Mouse (Mus musculus): ENCODE data around the gene Abca1. TPM values are rescaled to one million over a fixed set of nuclear protein-coding genes. Genes with fewer than 3 reads are reported as not detected.

The Abca1 gene
- polyA plus RNA-seq, 1 experiment from 2014 or later = 4.8 TPM

DNA sequence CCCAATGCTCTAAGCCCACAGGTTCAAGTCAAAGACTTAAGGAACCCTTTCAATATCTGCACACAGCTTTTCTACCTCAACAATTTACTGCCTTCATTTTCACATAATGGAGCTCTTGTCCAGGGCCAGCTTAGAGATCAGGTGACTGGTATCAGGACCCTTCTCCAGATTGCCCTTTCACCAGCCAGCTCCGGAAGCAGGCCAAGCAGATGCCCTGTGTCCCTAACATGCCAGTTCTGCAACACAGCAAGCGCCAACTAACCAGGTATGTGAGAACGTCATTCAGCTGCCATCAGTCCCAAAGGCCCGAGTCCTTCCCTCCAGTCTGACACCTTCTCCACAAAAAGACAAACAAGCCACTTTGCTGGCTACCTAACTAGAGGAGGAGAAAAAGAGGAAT, 6.6 kb downstream of the Abca1 start:
- H3K36me3 ChIP-seq (ENCODE audit: insufficient read depth, low read length) = no peaks in the 10 kb centered on the region
- WGBS = 65% methylated on average over 4 of the region's 4 CpGs
- no peak overlapping the region for H3K27ac ChIP-seq (ENCODE audit: low read length)
- no peak overlapping the region for H3K9ac ChIP-seq (replicated peaks; ENCODE audit: low read length)
- no peak overlapping the region for H3K4me2 ChIP-seq (replicated peaks; ENCODE audit: low read depth, low read length)
- no peaks in the 10 kb centered on the region for H3K9me3 ChIP-seq (ENCODE audit: low read length)
- no peaks in the 10 kb centered on the region for H3K27me3 ChIP-seq (ENCODE audit: insufficient read depth, low read length)
- H3K4me1 ChIP-seq (ENCODE audit: insufficient read depth, low read length) = no peaks in the 10 kb centered on the region
- H3K4me3 ChIP-seq (ENCODE audit: low read length) = no peak overlapping the region
- no peak for ATAC-seq (ENCODE audit: low FRiP score, low TSS enrichment)

DNA sequence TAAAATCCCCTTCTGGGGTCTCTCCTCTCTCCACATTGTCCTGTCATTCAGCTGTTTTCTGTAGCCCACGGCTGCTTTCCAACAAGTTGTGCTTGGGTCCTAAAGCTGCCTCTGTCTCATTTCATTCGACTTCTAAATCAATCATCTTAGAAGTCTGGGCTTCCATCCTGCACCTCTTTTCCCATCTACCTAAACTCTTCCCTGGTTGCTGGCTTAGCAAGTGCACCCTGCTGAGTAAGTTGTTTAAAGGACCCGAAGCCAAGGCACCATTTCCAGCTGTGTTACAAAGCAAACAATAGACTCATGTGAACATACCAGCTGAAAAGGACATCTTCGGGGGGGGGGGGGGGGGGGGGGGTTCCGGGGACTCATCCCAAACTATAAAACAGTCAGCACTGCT, 7.0 kb downstream of the Abca1 start:
- H3K4me3 ChIP-seq (ENCODE audit: low read length) = no peak overlapping the region
- no peak for ATAC-seq (ENCODE audit: low FRiP score, low TSS enrichment)
- 59% methylated on average over 4 of the region's 5 CpGs for WGBS
- H3K36me3 ChIP-seq (ENCODE audit: insufficient read depth, low read length) = no peaks in the 10 kb centered on the region
- H3K27ac ChIP-seq (ENCODE audit: low read length) = no peak overlapping the region
- no peaks in the 10 kb centered on the region for H3K27me3 ChIP-seq (ENCODE audit: insufficient read depth, low read length)
- H3K9me3 ChIP-seq (ENCODE audit: low read length) = no peaks in the 10 kb centered on the region
- H3K9ac ChIP-seq (replicated peaks; ENCODE audit: low read length) = no peak overlapping the region
- H3K4me2 ChIP-seq (replicated peaks; ENCODE audit: low read depth, low read length) = no peak overlapping the region
- no peaks in the 10 kb centered on the region for H3K4me1 ChIP-seq (ENCODE audit: insufficient read depth, low read length)

DNA sequence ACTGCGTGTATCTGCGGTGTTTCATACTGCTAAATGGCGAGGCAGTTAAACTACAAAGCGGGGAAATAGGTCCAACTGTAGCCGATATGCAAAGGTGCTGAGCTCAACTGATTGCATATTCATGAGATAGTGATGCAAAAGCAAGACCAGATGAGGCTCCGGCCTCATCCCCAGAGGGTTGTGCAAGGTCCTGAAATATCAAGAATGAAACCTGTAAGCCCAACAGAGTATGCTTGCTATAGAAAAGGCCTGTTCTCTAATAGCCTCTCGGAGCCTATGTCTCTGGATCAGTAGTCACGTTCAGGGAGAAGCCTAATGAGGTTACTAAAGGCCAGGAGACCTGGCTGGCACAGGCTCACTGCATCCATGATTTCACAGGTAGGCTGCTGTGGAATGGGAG, 9.2 kb downstream of the Abca1 start:
- no peak overlapping the region for H3K4me3 ChIP-seq (ENCODE audit: low read length)
- H3K4me2 ChIP-seq (replicated peaks; ENCODE audit: low read depth, low read length) = no peak overlapping the region
- H3K36me3 ChIP-seq (ENCODE audit: insufficient read depth, low read length) = no peaks in the 10 kb centered on the region
- H3K9me3 ChIP-seq (ENCODE audit: low read length) = no peaks in the 10 kb centered on the region
- no peak overlapping the region for H3K27ac ChIP-seq (ENCODE audit: low read length)
- no peaks in the 10 kb centered on the region for H3K27me3 ChIP-seq (ENCODE audit: insufficient read depth, low read length)
- H3K4me1 ChIP-seq (ENCODE audit: insufficient read depth, low read length) = no peaks in the 10 kb centered on the region
- no peak for ATAC-seq (ENCODE audit: low FRiP score, low TSS enrichment)
- 81% methylated on average over 8 of the region's 8 CpGs for WGBS
- no peak overlapping the region for H3K9ac ChIP-seq (replicated peaks; ENCODE audit: low read length)

DNA sequence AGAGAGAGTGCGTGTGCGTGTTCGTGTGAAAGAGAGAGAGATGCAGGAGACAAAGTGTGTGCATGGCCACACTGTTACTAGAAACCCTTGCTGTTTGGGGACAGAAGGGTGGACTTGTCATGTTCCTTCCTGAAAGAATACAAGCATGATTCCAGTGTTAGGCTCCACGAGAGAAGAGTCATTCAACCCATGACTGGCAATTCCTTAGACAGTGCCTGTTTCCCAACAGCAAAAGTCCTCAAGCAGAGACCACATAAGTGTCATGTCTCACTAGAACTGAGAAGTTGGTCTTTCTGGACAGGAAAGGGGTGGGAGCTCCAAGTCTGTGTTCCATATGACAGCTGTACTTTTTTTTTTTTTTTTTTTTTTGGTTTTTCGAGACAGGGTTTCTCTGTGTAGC, 10.1 kb downstream of the Abca1 start:
- Histone ChIP-seq H3K4me1 (ENCODE audit: insufficient read depth, low read length) (no peaks in the 10 kb centered on the region), H3K9ac (replicated peaks; ENCODE audit: low read length) (no peak overlapping the region), H3K27me3 (ENCODE audit: insufficient read depth, low read length) (no peaks in the 10 kb centered on the region), H3K4me2 (replicated peaks; ENCODE audit: low read depth, low read length) (no peak overlapping the region), H3K4me3 (ENCODE audit: low read length) (no peak overlapping the region), H3K27ac (ENCODE audit: low read length) (no peak overlapping the region), H3K9me3 (ENCODE audit: low read length) (no peaks in the 10 kb centered on the region), H3K36me3 (ENCODE audit: insufficient read depth, low read length) (no peaks in the 10 kb centered on the region)
- ATAC-seq (ENCODE audit: low FRiP score, low TSS enrichment) = no peak
- WGBS = 89% methylated on average over 4 of the region's 5 CpGs

DNA sequence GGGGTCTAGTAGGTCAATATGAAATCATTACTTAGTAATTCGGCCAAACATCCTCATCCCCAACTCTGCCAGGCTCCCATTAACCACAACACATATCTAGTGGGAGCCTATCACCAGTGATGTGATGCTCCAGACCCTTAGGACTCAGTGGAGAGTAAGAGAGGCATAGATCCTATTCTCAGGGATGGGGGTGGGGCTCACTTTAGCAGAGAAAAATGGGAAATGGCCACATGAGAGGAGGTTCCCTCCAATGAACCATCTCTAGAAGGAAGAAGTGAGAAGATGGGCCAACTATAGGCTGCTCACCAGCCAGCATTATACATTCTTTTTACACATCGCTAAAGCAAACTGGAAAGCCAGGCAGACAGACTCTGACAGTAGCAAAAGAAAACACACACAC, 10.9 kb downstream of the Abca1 start:
- Histone ChIP-seq H3K9me3 (ENCODE audit: low read length) (no peaks in the 10 kb centered on the region), H3K4me2 (replicated peaks; ENCODE audit: low read depth, low read length) (no peak overlapping the region), H3K27me3 (ENCODE audit: insufficient read depth, low read length) (no peaks in the 10 kb centered on the region), H3K4me1 (ENCODE audit: insufficient read depth, low read length) (no peaks in the 10 kb centered on the region), H3K9ac (replicated peaks; ENCODE audit: low read length) (no peak overlapping the region), H3K27ac (ENCODE audit: low read length) (no peak overlapping the region), H3K4me3 (ENCODE audit: low read length) (no peak overlapping the region), H3K36me3 (ENCODE audit: insufficient read depth, low read length) (no peaks in the 10 kb centered on the region)
- no peak for ATAC-seq (ENCODE audit: low FRiP score, low TSS enrichment)
- WGBS = 86% methylated on average over 2 of the region's 2 CpGs

DNA sequence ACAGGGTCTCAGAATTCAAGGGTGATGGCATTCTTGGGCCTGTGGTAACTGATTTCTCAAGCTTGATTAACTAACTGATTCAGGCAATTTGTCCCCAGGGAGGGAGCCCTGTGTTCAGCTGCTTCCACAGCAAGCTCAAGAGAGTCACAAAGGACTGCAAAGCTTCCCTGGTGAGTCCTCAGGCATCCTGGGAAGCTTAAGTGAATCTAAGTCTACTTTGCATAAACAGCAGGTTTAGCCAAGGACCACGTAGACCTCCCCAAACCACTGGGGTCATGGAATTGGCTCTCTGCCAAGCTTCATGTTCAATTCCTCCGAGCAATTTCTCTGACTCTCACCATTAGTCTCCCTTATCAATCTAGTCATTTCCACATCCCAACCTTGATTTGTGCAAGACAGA, 12.2 kb downstream of the Abca1 start:
- WGBS = 23% methylated on average over 2 of the region's 2 CpGs
- no peak overlapping the region for H3K9ac ChIP-seq (replicated peaks; ENCODE audit: low read length)
- no peaks in the 10 kb centered on the region for H3K27me3 ChIP-seq (ENCODE audit: insufficient read depth, low read length)
- H3K9me3 ChIP-seq (ENCODE audit: low read length) = no peaks in the 10 kb centered on the region
- H3K27ac ChIP-seq (ENCODE audit: low read length) = no peak overlapping the region
- no peaks in the 10 kb centered on the region for H3K4me1 ChIP-seq (ENCODE audit: insufficient read depth, low read length)
- ATAC-seq (ENCODE audit: low FRiP score, low TSS enrichment) = no peak
- no peak overlapping the region for H3K4me2 ChIP-seq (replicated peaks; ENCODE audit: low read depth, low read length)
- H3K4me3 ChIP-seq (ENCODE audit: low read length) = no peak overlapping the region
- no peaks in the 10 kb centered on the region for H3K36me3 ChIP-seq (ENCODE audit: insufficient read depth, low read length)

DNA sequence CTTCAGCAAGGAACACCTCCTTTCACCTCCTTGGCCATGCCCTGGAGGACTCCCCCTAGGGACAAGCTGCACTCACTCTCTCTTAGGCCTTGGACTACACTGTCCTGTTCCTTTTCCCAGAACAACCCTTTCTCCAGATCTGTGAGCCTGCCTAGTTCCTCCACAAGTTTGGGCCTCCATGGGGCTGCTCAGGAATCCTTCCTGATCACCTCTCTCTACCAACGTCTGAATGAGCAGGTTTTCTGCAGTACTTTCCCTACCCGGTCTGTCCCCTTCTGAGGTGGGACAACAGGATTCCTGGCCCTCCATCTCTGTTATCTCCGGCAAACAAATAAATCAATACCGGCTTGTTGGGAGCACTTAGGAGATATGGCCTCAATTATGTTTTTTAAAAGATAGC, 12.6 kb downstream of the Abca1 start:
- WGBS = 61% methylated on average over 4 of the region's 4 CpGs
- no peak overlapping the region for H3K4me3 ChIP-seq (ENCODE audit: low read length)
- no peaks in the 10 kb centered on the region for H3K27me3 ChIP-seq (ENCODE audit: insufficient read depth, low read length)
- no peak overlapping the region for H3K27ac ChIP-seq (ENCODE audit: low read length)
- H3K4me2 ChIP-seq (replicated peaks; ENCODE audit: low read depth, low read length) = no peak overlapping the region
- no peaks in the 10 kb centered on the region for H3K4me1 ChIP-seq (ENCODE audit: insufficient read depth, low read length)
- H3K9ac ChIP-seq (replicated peaks; ENCODE audit: low read length) = no peak overlapping the region
- ATAC-seq (ENCODE audit: low FRiP score, low TSS enrichment) = no peak
- no peaks in the 10 kb centered on the region for H3K9me3 ChIP-seq (ENCODE audit: low read length)
- no peaks in the 10 kb centered on the region for H3K36me3 ChIP-seq (ENCODE audit: insufficient read depth, low read length)

DNA sequence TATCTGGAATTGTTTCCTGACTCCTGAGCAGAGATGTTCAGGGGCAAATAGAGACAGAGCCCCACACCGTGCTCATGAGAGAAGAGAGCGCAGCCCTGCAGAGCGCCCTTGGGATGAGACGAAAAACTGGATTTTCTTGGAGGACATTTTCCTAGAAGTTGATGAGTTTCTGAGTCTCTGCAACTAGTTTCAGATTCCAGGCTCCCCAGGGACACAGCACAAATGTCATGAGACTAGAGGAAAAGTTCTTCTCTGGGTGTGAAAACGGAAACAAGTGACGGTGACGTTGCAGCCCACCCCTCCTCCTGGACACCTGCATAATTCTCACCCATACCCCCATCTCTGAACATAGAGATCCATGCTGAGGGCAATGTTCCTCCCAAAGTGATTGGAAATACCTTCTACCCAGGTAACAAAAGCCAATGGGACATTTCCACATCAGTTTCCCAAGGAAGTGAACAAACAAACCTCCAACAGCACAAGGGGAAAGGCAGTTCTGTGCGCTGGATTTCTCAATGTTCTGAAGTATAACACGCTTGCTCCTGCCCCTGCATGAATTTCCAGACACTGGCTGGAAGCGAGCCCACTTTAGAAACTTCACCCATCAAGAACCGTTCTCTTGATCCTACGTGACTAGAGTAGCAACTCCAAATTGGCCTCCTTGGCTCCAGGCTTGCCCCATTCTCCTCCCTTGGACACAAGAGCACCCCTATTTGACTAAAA, 13.3 kb downstream of the Abca1 start:
- Histone ChIP-seq H3K4me2 (replicated peaks; ENCODE audit: low read depth, low read length) (no peak overlapping the region), H3K4me1 (ENCODE audit: insufficient read depth, low read length) (no peaks in the 10 kb centered on the region), H3K27ac (ENCODE audit: low read length) (no peak overlapping the region), H3K9me3 (ENCODE audit: low read length) (no peaks in the 10 kb centered on the region), H3K9ac (replicated peaks; ENCODE audit: low read length) (no peak overlapping the region), H3K27me3 (ENCODE audit: insufficient read depth, low read length) (no peaks in the 10 kb centered on the region), H3K36me3 (ENCODE audit: insufficient read depth, low read length) (no peaks in the 10 kb centered on the region), H3K4me3 (ENCODE audit: low read length) (no peak overlapping the region)
- WGBS = 92% methylated on average over 12 of the region's 12 CpGs
- no peak for ATAC-seq (ENCODE audit: low FRiP score, low TSS enrichment)

DNA sequence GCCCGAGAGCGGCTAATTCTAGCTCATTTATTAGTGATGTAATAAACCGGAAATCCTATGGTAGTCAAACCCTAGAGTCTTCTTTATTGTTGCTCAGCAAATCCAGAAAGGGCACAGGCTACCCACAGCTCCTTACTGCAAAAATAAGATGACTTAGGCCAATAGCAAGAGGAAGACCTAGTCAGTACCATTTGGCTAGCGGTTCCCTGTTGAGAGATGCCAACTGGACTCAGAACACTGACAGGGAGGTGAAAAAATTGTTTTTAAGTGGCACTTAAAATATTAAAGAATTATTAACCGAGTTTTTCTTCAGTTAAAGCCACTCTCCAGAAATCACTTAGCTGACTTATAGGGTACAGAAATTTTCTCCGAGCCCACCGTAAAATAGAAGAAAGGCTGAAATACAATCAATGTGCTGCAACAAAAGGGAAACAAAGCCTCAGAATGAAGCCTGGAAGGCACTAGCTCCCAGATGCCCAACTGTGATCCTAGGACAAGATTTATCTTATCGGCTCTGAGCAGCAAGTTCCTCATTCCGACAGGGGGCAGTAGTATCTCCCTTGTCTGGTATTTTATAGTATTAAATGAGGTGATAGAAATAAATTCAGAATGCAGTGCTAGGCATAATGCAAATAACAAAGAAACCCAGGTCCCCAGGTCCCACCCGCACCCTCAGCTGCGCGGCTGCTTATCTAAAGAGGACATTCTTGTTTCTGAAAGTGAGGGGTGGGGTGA, 14.1 kb downstream of the Abca1 start:
- no peak overlapping the region for H3K4me3 ChIP-seq (ENCODE audit: low read length)
- 87% methylated on average over 12 of the region's 12 CpGs for WGBS
- no peaks in the 10 kb centered on the region for H3K4me1 ChIP-seq (ENCODE audit: insufficient read depth, low read length)
- H3K9me3 ChIP-seq (ENCODE audit: low read length) = no peaks in the 10 kb centered on the region
- no peak overlapping the region for H3K9ac ChIP-seq (replicated peaks; ENCODE audit: low read length)
- no peak for ATAC-seq (ENCODE audit: low FRiP score, low TSS enrichment)
- no peak overlapping the region for H3K4me2 ChIP-seq (replicated peaks; ENCODE audit: low read depth, low read length)
- H3K27ac ChIP-seq (ENCODE audit: low read length) = no peak overlapping the region
- no peaks in the 10 kb centered on the region for H3K27me3 ChIP-seq (ENCODE audit: insufficient read depth, low read length)
- no peaks in the 10 kb centered on the region for H3K36me3 ChIP-seq (ENCODE audit: insufficient read depth, low read length)

DNA sequence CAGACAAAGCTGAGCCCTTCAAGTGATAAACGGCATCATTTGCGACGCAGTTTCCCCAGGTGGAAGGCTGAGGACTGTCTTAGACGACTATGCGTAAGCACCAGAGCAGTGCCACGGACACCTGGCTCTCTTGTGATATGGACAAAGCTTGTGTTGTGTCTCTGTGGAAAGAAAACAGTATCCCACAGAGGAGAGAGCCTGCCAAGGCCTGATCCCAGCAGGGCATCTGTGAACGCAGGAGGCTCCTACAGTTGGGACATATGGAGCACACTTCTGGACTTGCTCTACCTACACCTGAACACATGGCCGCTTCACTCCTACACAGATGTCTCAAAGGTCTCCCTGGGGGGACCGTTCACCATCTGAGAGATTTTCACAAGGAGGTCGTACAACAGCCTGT, 15.1 kb downstream of the Abca1 start:
- Histone ChIP-seq H3K27me3 (ENCODE audit: insufficient read depth, low read length) (no peaks in the 10 kb centered on the region), H3K36me3 (ENCODE audit: insufficient read depth, low read length) (no peaks in the 10 kb centered on the region), H3K4me3 (ENCODE audit: low read length) (no peak overlapping the region), H3K27ac (ENCODE audit: low read length) (no peak overlapping the region), H3K4me1 (ENCODE audit: insufficient read depth, low read length) (no peaks in the 10 kb centered on the region), H3K4me2 (replicated peaks; ENCODE audit: low read depth, low read length) (no peak overlapping the region), H3K9ac (replicated peaks; ENCODE audit: low read length) (no peak overlapping the region), H3K9me3 (ENCODE audit: low read length) (no peaks in the 10 kb centered on the region)
- no peak for ATAC-seq (ENCODE audit: low FRiP score, low TSS enrichment)
- WGBS = 79% methylated on average over 10 of the region's 10 CpGs

Measured in kidney, embryonic 16.5 days (tissue).